Mouse (Mus musculus) T-helper 2 cell (primary cell): ENCODE data around the gene Kalrn.

Experiments used
- in situ Hi-C: fragments of 300-600 bp; cut with MboI, MseI; formaldehyde crosslinking; loops from one replicate; pipeline ENCODE4 v1.15.1; 2025; ENCODE audit warnings: high pct_unique_total_duplicates

Gene Kalrn

DNA sequence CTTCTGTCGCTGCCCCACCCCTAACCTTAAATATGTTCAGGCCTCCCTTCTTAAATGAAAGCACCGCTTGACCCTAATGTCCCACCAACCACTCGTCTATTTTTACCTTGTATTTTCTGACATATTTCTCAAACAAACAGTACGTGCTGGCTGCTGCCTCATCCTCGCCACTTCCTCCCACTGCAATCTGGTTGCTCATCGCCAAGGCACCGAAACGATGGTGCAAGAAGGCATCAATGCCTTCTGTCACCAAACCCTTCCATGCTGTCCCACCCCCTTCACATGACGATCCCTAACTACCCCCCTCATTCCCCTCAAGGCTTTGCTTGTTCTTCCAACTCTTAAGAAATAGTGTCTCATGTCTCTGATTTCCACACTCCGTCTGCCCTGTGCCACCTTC lies 69.1 kb downstream of the Kalrn start:
- in situ Hi-C loops, result loop anchor here (10.0 kb wide), 1 partner anchor 931 kb away; no protein-coding TSS in a partner anchor

GRCm38 (mm10) chr16:34502110-34502509 lies 71.2 kb downstream of the Kalrn start:
- in situ Hi-C loops, result loop anchor here (10.0 kb wide), 1 partner anchor 933 kb away; no protein-coding TSS in a partner anchor

- in situ Hi-C loops, result no loop called here
These were observed 78.6 kb downstream of the Kalrn start for GRCm38 (mm10) chr16:34494741-34495140.

DNA sequence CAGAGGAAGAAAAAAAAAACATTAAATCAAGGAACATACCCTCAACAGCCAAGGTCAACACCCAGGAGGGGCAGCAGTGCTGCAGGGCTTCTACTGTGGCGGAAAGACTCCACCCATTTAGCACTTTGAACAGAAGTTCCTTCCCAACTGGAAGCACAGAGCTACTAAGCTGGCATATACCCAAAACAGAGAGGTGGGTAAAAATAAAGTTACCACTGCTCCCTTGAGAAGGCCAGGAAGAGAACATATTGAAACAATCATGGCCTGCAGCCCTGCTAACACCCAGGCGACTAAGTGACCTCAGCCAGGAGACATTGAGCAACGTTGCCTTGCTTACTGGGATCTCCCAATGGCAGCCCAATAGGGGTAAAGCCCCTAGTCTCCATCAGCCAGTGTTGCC lies 79.4 kb downstream of the Kalrn start:
- in situ Hi-C loops, result no loop called here

DNA sequence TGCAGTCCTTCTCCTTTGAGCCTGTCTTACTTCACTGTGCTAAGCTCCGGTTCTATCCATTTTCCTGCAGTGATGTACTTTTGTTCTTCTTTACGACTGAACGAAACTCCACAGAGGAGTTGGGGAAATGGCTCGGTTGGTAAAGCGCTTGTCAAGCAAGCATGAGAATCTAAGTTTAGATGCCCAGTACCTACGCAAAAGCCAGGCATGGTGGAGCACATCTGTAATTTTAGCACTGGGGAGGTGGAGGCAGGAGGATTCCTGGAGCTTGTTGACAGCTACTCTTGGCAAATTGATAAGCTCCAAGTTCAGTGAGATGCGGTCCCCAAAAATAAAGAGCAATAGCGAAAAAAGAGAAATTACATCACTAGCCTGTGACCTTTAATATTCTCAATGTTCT lies 82.1 kb downstream of the Kalrn start:
- in situ Hi-C loops, result no loop called here

DNA sequence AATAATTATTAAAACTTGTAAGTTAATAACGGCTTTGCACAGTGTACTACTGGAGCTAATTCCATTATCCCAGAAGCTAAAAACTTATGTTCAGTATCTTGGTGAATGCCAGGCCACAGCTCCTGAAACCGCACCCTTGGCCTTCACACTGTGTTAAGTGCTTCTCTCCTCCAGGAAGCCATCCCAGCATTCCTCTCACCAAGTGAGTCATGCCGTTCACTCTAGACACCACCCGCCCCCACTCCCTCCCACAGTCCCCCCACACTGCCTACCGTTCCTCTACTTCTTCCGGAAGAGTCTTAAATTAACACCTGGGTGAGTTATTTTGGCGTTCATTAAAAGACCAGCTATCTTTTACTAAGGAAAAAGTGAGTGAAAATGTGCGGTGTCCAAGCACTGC lies 82.8 kb downstream of the Kalrn start:
- in situ Hi-C loops, result no loop called here

DNA sequence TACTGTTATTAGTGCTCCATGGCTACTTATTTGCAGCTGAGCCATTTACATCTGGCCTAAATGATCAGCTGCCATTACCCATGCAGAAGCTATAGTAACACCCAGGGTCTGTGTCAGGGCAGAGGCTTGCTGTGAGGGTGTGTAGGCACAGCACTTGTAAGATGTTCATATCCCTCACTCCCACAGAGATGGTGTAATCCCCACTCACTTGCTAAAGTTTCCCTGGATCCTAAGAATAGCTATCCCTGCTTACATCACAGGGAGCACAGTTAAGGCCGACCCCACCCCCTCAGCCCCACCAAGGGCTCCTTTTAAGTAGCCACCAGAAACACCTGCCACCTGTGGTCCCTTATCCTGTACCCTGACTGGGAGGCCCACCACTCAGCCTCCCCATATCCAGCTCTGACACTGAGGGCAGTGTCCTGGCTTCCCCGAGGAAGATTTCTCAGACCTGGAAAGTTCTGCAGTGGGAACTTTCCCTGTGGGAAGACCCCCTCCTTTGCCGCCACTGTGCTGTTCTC lies 83.5 kb downstream of the Kalrn start:
- in situ Hi-C loops, result no loop called here

DNA sequence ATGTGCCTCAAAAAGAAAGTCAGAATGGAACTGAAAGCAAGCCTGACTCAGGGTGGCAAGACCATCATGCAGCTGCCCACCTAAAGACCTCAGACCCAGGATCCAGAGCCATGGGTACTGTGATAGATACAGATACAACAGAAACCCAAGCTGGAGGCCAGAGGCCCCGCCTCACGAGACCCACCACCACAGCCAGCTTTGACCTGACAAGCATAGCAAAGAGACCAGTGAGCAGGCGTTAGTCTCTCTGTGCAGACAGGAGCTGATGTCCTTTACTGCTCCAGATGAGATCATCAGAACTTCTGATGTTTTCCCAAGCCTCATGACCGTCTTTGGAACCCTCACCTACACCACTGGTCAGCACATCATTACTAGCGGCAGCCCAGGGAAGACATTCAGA lies 85.5 kb downstream of the Kalrn start:
- in situ Hi-C loops, result no loop called here

- in situ Hi-C loops, result no loop called here
These were observed 86.1 kb downstream of the Kalrn start for GRCm38 (mm10) chr16:34487268-34487667.

- in situ Hi-C loops, result no loop called here
These were observed 87.8 kb downstream of the Kalrn start for GRCm38 (mm10) chr16:34485483-34485882.

- in situ Hi-C loops, result no loop called here
These were observed 88.4 kb downstream of the Kalrn start for GRCm38 (mm10) chr16:34484921-34485320.

DNA sequence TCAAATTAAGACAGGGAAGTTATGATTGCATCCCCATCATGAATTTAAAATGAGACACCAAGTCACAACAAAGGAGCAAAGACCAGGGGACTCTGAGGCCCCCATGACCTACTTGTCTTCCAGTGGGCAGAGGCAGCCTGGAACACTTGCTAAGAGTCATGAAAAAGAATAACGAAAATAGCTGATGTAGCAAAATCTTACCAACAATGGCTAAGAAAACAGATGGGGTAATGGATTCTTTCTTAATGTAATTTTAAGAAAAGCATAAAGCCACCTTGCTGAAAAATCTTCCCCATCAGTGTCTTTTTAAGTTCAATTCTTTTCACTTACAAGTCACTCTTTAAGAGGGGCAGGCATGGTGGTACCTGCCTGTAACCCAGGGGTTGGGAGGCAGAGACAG lies 89.1 kb downstream of the Kalrn start:
- in situ Hi-C loops, result no loop called here

DNA sequence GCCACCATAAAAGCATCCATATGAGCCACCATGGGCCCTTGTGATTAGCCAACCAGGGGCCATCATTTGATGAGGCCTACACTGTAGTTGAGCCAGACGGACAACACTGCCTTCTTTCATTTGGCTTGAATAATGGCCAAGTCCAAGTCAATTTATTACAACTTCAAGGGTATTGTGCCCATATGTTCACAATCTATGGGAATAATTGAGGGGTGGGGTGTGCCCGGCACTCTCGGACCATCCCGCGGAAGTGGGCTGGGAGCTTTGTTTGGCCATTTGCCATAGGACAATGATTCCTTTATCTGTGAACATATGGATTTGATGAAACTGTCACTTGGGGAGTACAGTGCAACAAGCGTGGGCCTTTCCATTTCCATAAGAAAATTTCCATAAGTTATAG lies 89.6 kb downstream of the Kalrn start:
- in situ Hi-C loops, result no loop called here

GRCm38 (mm10) chr16:34474741-34475140 lies 98.6 kb downstream of the Kalrn start:
- in situ Hi-C loops, result no loop called here

- in situ Hi-C loops, result no loop called here
These were observed 99.4 kb downstream of the Kalrn start for GRCm38 (mm10) chr16:34473891-34474290.

GRCm38 (mm10) chr16:34471441-34471840 lies 101.9 kb downstream of the Kalrn start:
- in situ Hi-C loops, result no loop called here

DNA sequence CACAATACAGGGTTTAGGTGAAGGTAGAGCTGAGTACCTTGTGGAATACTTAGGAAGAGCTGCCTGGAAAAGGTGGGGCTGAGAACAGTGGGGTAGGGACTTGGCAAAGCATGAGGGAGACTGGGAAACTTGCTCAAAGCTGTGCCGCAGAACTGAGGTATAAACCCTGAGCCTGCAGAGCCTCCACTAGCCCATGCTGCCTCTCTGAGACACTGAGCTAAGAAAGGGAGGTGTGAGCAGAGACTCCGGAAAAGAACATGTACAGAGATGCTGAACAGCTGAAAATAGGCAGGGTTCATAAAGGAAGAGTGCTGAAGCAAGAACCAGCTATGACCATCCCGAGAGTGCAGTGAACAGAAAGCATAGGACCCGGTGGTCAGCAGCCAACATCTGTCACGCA lies 103.0 kb downstream of the Kalrn start:
- in situ Hi-C loops, result no loop called here

DNA sequence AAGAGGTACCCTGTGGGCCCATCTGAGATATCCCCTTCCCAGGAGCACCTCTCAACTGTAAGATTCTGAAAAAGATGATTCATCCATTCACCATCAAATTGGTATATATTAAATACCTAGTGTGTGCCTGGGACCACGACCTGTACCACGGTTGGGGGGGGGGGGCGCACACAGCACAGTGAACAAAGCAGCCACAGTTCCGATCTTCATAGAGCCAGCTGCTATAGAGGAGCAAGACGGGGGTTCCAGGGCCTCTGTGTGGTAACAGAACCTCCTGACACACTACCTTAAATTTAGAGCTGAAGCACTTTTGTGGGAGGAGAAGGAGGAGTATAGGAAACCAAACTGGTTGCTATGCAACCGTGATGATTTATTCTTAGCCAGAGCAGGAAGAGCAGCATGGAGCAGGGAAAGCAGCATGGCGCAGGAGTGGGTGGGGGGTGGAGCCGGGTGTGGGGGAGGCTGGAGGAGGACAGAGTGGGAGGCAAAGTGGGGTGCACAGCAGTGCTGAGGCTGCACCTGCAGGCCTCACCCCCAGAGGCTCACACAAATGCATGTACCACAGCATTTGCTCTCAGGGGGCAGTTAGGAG lies 104.0 kb downstream of the Kalrn start:
- in situ Hi-C loops, result no loop called here

- in situ Hi-C loops, result no loop called here
These were observed 106.7 kb downstream of the Kalrn start for GRCm38 (mm10) chr16:34466649-34467048.

GRCm38 (mm10) chr16:34456314-34456713 lies 117.0 kb downstream of the Kalrn start:
- in situ Hi-C loops, result no loop called here

DNA sequence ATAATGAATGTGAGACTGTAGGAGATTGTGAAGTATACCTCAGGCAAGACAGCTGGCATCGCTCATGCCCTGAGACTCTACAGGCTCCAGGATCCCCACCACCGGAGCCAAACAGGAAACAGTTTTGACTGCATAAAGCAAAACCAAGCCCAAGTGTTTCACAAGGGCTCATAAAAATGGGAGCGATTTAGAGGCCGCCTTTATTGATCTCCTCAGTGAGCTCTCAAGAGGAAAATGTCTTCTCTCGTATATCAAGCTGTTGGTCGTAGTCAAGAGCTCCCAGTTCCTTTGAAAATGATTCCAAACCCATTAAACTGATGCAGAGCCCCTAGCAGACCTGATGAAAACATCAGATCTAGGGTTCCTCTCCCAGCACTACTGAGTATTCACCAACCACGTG lies 127.7 kb downstream of the Kalrn start:
- in situ Hi-C loops, result loop anchor here (5.0 kb wide), 1 partner anchor 43 kb away; no protein-coding TSS in a partner anchor

DNA sequence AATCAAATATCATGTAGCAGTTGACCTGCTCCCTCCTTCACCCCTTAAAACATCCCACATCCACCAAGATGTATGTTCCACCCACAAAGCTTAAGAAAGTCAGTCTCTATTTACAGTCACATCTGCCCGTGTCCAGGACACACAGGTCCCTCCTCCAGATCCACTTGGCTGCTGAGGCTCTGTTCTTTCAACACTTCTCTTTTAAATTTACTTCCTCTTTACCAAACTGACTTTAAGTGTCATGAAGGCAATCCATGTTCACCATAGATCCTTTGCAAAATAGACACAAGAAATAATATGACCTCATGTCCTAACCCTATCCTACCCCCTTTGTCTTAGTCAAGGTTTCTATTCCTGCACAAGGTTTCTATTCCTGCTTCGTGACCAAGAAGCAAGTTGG lies 131.6 kb downstream of the Kalrn start:
- in situ Hi-C loops, result no loop called here

GRCm38 (mm10) chr16:34440994-34441414 lies 132.3 kb downstream of the Kalrn start:
- in situ Hi-C loops, result no loop called here
